Mouse (Mus musculus): ENCODE data around the gene Slc12a9. TPM values are rescaled to one million over a fixed set of nuclear protein-coding genes. Genes with fewer than 3 reads are reported as not detected.

The Slc12a9 gene
- polyA plus RNA-seq (2014; fragmentation: Nextera tagmentation; extraction: Ambion mirVana) = 7.1 and 7.5 TPM in 2 replicates

DNA sequence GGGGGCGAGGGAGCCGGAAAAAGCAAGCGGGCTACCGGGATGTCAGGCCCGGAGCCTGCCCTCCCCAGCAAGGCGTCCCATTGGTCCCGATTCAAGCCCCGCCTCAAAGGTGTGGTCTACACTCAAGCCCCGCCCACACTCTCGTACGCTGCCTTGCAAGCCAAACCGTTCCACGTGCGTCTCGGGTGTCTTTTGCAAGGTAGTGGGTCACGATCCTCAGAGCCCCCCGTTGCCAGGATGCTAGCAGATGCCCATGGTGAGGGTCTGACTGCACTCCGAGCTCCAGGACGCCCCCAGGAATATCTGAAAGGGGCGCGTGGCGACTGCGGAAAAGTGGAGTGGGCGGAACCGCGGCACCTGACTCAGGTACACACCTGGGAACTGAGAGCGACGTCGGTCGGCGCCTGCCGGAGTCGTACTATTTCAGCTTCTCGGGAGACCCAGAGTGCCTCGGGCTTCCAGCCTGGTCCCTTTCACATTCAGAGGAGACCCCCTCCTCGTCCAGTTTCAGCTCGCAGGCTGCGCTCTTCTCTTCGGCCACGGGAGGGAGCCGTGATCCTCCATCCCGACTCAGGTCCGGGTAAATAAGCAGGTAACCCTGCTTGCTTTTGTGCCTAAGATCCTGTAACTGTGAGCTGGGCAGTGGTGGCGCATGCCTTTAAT is at the start of gene Slc12a9:
Slc12a9 (minus strand) TSS at position 86 of the 663 bp plus-strand sequence.
- under 1% methylated on average over 44 of the region's 44 CpGs for WGBS
- H3K4me1 ChIP-seq (replicated peaks; ENCODE audit: control insufficient read depth, insufficient read depth, low read length) = no peaks in the 10 kb centered on the region
- peak within 1 kb of the TSS; percentile 60 for H3K27ac ChIP-seq (ENCODE audit: low read depth, low read length)
- DNase-seq (ENCODE audit: low spot score) (peak; percentile 97), ATAC-seq (ENCODE audit: low FRiP score) (peak; percentile 92)
- no peaks in the 10 kb centered on the region for H3K36me3 ChIP-seq (ENCODE audit: control insufficient read depth, insufficient read depth, low read length)
- peak within 1 kb of the TSS; percentile 67 for H3K4me3 ChIP-seq (ENCODE audit: low read depth, low read length)
- H3K9me3 ChIP-seq (ENCODE audit: control insufficient read depth, low read length) = no peaks in the 10 kb centered on the region
- H3K4me2 ChIP-seq (replicated peaks; ENCODE audit: low read depth, low read length) = peak within 1 kb of the TSS; percentile 93
- peak within 1 kb of the TSS; percentile 71 for H3K9ac ChIP-seq (ENCODE audit: low read depth, low read length)
- H3K27me3 ChIP-seq (ENCODE audit: control insufficient read depth, insufficient read depth, low read length) = no peaks in the 10 kb centered on the region

- 40% methylated on average over 3 of the region's 4 CpGs for WGBS
- Histone ChIP-seq H3K4me3 (ENCODE audit: low read depth, low read length) (no peak overlapping the region), H3K4me1 (replicated peaks; ENCODE audit: control insufficient read depth, insufficient read depth, low read length) (no peaks in the 10 kb centered on the region), H3K36me3 (ENCODE audit: control insufficient read depth, insufficient read depth, low read length) (no peaks in the 10 kb centered on the region), H3K27me3 (ENCODE audit: control insufficient read depth, insufficient read depth, low read length) (no peaks in the 10 kb centered on the region), H3K27ac (ENCODE audit: low read depth, low read length) (no peak overlapping the region), H3K4me2 (replicated peaks; ENCODE audit: low read depth, low read length) (no peak overlapping the region), H3K9me3 (ENCODE audit: control insufficient read depth, low read length) (no peaks in the 10 kb centered on the region), H3K9ac (ENCODE audit: low read depth, low read length) (no peak overlapping the region)
- DNase-seq (ENCODE audit: low spot score) = peak; percentile 78
- no peak for ATAC-seq (ENCODE audit: low FRiP score)
Measured at GRCm38 (mm10) chr5:137381152-137381551, 47.8 kb upstream of the Slc12a9 start.

DNA sequence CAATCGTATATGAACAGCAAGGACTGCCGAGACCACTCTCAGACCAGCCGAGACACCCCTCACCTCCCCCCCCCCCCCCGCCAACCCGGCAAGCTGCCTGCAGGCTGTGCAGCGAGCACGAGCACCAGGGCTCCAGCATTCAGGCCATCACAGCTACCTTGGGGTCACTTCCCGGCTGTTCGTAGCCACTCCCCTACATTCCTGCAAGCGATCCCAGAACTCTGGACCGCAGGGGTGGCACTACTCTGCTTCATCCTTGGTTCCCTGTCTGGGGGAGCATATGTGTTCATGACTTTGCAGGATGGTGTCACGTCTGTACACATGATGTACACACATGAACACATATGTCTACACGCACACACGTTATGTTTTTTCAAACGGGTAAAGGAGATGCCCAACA is 44.2 kb upstream of the Slc12a9 start:
- DNase-seq (ENCODE audit: low spot score) = no peak

GRCm38 (mm10) chr5:137377176-137377575 is 43.8 kb upstream of the Slc12a9 start:
- DNase-seq (ENCODE audit: low spot score) = peak; percentile 37
- no peaks in the 10 kb centered on the region for H3K9me3 ChIP-seq (ENCODE audit: control insufficient read depth, low read length)
- H3K36me3 ChIP-seq (ENCODE audit: control insufficient read depth, insufficient read depth, low read length) = 0 out of 2 replicates have a peak, but pooled peaks cover 4% of the 10 kb centered on the region
- no peak overlapping the region for H3K27ac ChIP-seq (ENCODE audit: low read depth, low read length)
- H3K9ac ChIP-seq (ENCODE audit: low read depth, low read length) = no peak overlapping the region
- H3K4me3 ChIP-seq (ENCODE audit: low read depth, low read length) = no peak overlapping the region
- no peaks in the 10 kb centered on the region for H3K4me1 ChIP-seq (replicated peaks; ENCODE audit: control insufficient read depth, insufficient read depth, low read length)
- no peaks in the 10 kb centered on the region for H3K27me3 ChIP-seq (ENCODE audit: control insufficient read depth, insufficient read depth, low read length)
- no peak overlapping the region for H3K4me2 ChIP-seq (replicated peaks; ENCODE audit: low read depth, low read length)
- whole genome bisulfite sequencing = 39% methylated on average over 10 of the region's 11 CpGs
- ATAC-seq (ENCODE audit: low FRiP score) = no peak

More for the DNA sequence above, 44.2 kb upstream of the Slc12a9 start:
- H3K27ac ChIP-seq (ENCODE audit: low read depth, low read length) = no peak overlapping the region
- 34% methylated on average over 10 of the region's 15 CpGs for WGBS
- no peaks in the 10 kb centered on the region for H3K36me3 ChIP-seq (ENCODE audit: control insufficient read depth, insufficient read depth, low read length)
- H3K4me3 ChIP-seq (ENCODE audit: low read depth, low read length) = no peak overlapping the region
- no peaks in the 10 kb centered on the region for H3K9me3 ChIP-seq (ENCODE audit: control insufficient read depth, low read length)
- H3K4me1 ChIP-seq (replicated peaks; ENCODE audit: control insufficient read depth, insufficient read depth, low read length) = no peaks in the 10 kb centered on the region
- no peaks in the 10 kb centered on the region for H3K27me3 ChIP-seq (ENCODE audit: control insufficient read depth, insufficient read depth, low read length)
- ATAC-seq (ENCODE audit: low FRiP score) = no peak
- no peak overlapping the region for H3K9ac ChIP-seq (ENCODE audit: low read depth, low read length)
- H3K4me2 ChIP-seq (replicated peaks; ENCODE audit: low read depth, low read length) = no peak overlapping the region

DNA sequence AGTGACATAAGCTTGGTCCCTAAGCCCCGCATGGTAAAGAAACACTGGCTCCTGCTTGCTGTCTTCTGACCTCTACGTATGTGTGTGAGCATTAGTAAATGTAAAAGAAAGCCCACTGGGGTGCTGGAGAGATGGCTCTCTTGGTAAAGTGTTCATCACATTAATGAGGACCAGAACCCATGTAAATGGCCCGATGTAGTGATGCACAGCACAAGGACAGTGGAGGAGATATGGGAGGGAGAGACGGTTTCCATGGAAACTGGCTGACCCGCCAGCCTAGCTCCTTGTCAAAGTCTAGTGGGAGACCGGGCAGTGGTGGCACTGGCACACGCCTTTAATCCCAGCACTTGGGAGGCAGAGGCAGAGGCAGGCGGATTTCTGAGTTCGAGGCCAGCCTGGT is 43.3 kb upstream of the Slc12a9 start:
- Histone ChIP-seq H3K4me1 (replicated peaks; ENCODE audit: control insufficient read depth, insufficient read depth, low read length) (no peaks in the 10 kb centered on the region), H3K36me3 (ENCODE audit: control insufficient read depth, insufficient read depth, low read length) (peaks cover 7% of the 10 kb centered on the region; the same call in 1 of the 2 replicates), H3K4me3 (ENCODE audit: low read depth, low read length) (no peak overlapping the region), H3K27ac (ENCODE audit: low read depth, low read length) (no peak overlapping the region), H3K9me3 (ENCODE audit: control insufficient read depth, low read length) (no peaks in the 10 kb centered on the region), H3K4me2 (replicated peaks; ENCODE audit: low read depth, low read length) (no peak overlapping the region), H3K27me3 (ENCODE audit: control insufficient read depth, insufficient read depth, low read length) (no peaks in the 10 kb centered on the region), H3K9ac (ENCODE audit: low read depth, low read length) (no peak overlapping the region)
- ATAC-seq (ENCODE audit: low FRiP score) (0 out of 2 replicates have a peak, but pooled peaks have one; percentile 29), DNase-seq (ENCODE audit: low spot score) (peak; percentile 57)
- WGBS = 56% methylated on average over 9 of the region's 9 CpGs

- no peak overlapping the region for H3K4me3 ChIP-seq (ENCODE audit: low read depth, low read length)
- H3K4me2 ChIP-seq (replicated peaks; ENCODE audit: low read depth, low read length) = no peak overlapping the region
- peak; percentile 18; the same call in 1 of the 2 replicates for ATAC-seq (ENCODE audit: low FRiP score)
- H3K4me1 ChIP-seq (replicated peaks; ENCODE audit: control insufficient read depth, insufficient read depth, low read length) = no peaks in the 10 kb centered on the region
- 45% methylated on average over 7 of the region's 7 CpGs for WGBS
- H3K36me3 ChIP-seq (ENCODE audit: control insufficient read depth, insufficient read depth, low read length) = peaks cover 11% of the 10 kb centered on the region; the same call in 1 of the 2 replicates
- H3K9me3 ChIP-seq (ENCODE audit: control insufficient read depth, low read length) = no peaks in the 10 kb centered on the region
- DNase-seq (ENCODE audit: low spot score) = peak; percentile 44
- no peak overlapping the region for H3K27ac ChIP-seq (ENCODE audit: low read depth, low read length)
- H3K9ac ChIP-seq (ENCODE audit: low read depth, low read length) = no peak overlapping the region
- no peaks in the 10 kb centered on the region for H3K27me3 ChIP-seq (ENCODE audit: control insufficient read depth, insufficient read depth, low read length)
Measured at GRCm38 (mm10) chr5:137376198-137376597, 42.8 kb upstream of the Slc12a9 start.

DNA sequence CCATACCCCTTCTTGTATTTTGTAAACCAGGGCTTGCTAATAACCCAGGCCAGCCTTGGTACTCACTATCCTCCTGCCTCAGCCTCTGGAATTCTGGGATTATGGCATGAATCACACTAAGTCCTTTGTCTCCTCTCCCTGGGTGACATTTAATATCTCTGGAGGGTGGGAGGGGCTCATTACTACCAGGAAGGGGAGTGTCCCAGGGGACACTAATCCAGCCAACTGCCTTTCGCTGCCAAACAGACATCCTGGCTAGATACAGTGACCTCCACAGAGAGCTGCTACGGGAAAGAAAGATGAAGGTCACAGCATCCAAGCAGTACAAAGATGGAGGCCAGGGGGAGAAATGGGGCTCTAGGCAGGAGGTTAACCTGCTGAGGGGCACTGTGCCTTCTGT is 42.2 kb upstream of the Slc12a9 start:
- Histone ChIP-seq H3K4me3 (ENCODE audit: low read depth, low read length) (no peak overlapping the region), H3K4me1 (replicated peaks; ENCODE audit: control insufficient read depth, insufficient read depth, low read length) (no peaks in the 10 kb centered on the region), H3K9ac (ENCODE audit: low read depth, low read length) (no peak overlapping the region), H3K9me3 (ENCODE audit: control insufficient read depth, low read length) (no peaks in the 10 kb centered on the region), H3K27me3 (ENCODE audit: control insufficient read depth, insufficient read depth, low read length) (no peaks in the 10 kb centered on the region), H3K4me2 (replicated peaks; ENCODE audit: low read depth, low read length) (no peak overlapping the region), H3K27ac (ENCODE audit: low read depth, low read length) (no peak overlapping the region), H3K36me3 (ENCODE audit: control insufficient read depth, insufficient read depth, low read length) (peaks cover 12% of the 10 kb centered on the region; the same call in 1 of the 2 replicates)
- ATAC-seq (ENCODE audit: low FRiP score) (no peak; the same call in 1 of the 2 replicates), DNase-seq (ENCODE audit: low spot score) (peak; percentile 21)
- 41% methylated on average over 2 of the region's 2 CpGs for WGBS

- Histone ChIP-seq H3K27me3 (ENCODE audit: control insufficient read depth, insufficient read depth, low read length) (no peaks in the 10 kb centered on the region), H3K9me3 (ENCODE audit: control insufficient read depth, low read length) (no peaks in the 10 kb centered on the region), H3K4me3 (ENCODE audit: low read depth, low read length) (no peak overlapping the region), H3K4me1 (replicated peaks; ENCODE audit: control insufficient read depth, insufficient read depth, low read length) (no peaks in the 10 kb centered on the region), H3K9ac (ENCODE audit: low read depth, low read length) (no peak overlapping the region), H3K36me3 (ENCODE audit: control insufficient read depth, insufficient read depth, low read length) (peaks cover 14% of the 10 kb centered on the region; the same call in 1 of the 2 replicates), H3K27ac (ENCODE audit: low read depth, low read length) (no peak overlapping the region), H3K4me2 (replicated peaks; ENCODE audit: low read depth, low read length) (no peak overlapping the region)
- 82% methylated on average over 4 of the region's 4 CpGs for WGBS
- ATAC-seq (ENCODE audit: low FRiP score) (no peak), DNase-seq (ENCODE audit: low spot score) (no peak)
Measured at GRCm38 (mm10) chr5:137374521-137375080, 41.2 kb upstream of the Slc12a9 start.

All from hindbrain, embryonic 11.5 days (tissue).